Mouse (Mus musculus): ENCODE results near the gene Ctsf. TPM values are rescaled to one million over a fixed set of nuclear protein-coding genes. Genes with fewer than 3 reads are reported as not detected.

Ctsf gene
- total RNA-seq (2023), result 10 to 100 TPM; 15.4 to 24.4 TPM

DNA sequence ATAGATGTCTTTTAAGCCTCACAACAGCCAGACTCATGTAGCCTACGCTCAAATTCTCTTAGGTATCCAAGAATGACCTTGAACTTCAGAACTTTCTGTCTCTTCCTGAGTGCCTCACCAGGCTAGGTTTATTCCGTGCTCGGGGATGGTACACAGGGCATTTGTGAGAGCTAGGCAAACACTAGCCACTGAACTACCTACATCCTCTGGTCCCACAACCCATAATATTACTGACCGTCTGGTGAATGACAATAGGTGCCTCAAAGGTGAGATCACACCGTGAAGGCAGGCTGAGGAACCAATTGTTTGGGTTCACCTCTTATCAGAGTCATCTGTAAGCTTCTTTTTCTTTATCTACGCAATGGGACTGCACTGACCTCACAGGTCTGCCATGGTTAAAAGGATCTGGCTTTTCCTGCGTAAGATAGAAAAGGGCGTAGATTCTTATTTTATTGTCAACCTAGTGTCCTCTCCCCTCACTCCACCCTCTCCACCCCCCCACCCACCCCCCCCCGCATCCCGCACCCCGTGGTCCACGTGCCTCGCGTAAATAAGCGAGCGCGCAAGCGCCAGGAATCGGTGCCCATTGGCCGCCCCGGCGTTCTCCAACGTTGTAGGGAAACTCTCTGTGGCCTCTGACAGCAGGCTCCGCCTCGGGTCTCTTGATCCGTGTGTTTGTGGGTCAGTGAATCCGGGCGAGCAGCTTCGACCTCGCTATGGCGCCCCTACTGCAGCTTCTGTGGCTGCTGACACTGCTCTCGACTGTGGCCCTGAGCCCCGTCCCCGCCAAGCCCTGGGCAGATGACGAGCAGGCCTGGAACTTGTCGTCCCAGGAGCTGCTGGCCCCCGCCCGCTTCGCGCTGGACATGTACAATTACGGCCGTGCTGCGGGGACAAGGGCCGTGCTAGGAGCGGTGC, at the start of gene Ctsf:
Ctsf (plus strand) TSS at position 579 of the 918 bp plus-strand sequence.

DNA sequence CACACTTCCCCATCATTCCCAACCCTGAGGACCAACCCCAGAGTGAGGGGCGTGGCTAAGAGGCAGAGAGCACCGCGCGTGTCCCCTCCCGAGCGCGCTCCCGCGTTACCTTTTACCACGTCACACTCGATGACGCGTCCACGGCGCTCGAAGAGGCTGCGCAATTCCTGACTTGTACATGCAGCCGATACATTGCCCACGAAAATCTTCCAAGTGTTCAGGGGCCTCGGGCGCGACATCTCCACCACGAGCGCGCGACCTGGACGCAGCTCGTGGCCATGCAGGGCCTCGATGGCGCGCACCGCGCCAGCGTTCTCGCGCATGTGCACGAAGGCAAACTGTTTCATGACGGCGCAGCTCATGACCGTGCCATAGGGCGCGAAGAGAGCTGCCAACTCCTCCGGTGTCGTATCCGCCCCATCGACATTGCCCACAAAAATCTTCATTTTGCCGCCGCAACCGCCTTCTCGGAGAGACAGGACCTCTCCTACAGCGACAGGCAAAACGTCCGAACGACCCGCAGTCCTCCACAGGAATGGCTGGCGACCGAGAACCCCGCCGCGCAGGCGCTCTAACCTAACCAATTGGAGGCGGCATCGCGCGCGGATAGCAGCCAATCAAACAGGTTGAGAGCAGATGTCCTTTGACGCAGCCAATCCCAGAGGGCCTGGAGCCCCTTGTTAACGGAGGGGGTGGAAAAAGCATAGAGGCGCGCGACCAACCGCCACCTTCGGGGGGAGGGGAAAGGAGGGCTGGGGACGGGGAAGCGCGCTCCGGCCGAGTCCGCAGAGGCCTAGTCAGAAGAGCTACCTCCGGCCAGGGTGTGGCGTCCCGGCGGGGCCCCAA, 43.6 kb upstream of the Ctsf start, which contains the start of the genes Gm21992 and Rbm14:
Gm21992 (minus strand) TSS at position 550 of the 846 bp plus-strand sequence.
Rbm14 (minus strand) TSS at position 572 of the 846 bp plus-strand sequence.

DNA sequence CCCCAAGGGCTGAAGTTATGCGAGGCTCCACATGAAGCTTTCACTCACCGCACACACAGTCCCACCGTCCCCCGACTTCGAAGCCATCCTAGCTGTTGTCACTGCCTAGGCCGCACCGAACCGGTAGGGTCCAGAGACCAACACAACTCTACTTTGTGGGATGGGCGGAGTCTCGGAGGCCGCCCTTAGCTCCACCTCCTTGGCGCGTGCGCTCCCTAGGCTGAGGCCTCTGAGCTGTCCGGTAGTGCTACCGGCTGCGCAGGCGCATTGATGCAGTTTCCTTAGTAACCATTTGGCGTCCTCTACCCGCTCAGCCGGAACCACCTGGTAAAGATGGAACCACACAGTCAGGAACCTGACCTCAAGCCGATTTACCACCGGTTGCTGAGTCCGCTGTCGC, 15.8 kb upstream of the Ctsf start, which contains the start of the genes Ccs and Ccdc87:
Ccs (minus strand) TSS at position 184 of the 400 bp plus-strand sequence.
Ccdc87 (plus strand) TSS at position 218 of the 400 bp plus-strand sequence.

DNA sequence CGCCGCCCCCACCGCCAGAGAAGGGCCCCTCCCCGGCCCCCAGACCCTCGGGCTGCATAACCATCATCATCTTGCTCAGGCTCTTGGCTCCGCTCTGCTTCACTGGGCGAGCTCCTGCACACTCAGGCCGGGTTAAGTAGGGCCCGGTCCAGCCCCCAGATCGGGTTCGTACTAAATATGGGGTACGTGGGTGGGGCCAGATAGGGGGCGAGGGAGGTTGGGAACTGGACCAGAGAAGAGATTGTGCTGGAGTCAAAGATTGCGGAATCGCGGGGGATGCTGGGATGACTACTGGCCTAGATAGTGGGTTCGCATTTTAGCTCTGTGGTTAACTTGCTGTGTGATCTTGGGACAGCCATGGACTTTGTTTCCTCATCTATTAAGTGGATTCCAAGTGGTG, 22.9 kb downstream of the Ctsf start, which contains the start of gene Actn3:
Actn3 (minus strand) TSS at position 125 of the 400 bp plus-strand sequence.

DNA sequence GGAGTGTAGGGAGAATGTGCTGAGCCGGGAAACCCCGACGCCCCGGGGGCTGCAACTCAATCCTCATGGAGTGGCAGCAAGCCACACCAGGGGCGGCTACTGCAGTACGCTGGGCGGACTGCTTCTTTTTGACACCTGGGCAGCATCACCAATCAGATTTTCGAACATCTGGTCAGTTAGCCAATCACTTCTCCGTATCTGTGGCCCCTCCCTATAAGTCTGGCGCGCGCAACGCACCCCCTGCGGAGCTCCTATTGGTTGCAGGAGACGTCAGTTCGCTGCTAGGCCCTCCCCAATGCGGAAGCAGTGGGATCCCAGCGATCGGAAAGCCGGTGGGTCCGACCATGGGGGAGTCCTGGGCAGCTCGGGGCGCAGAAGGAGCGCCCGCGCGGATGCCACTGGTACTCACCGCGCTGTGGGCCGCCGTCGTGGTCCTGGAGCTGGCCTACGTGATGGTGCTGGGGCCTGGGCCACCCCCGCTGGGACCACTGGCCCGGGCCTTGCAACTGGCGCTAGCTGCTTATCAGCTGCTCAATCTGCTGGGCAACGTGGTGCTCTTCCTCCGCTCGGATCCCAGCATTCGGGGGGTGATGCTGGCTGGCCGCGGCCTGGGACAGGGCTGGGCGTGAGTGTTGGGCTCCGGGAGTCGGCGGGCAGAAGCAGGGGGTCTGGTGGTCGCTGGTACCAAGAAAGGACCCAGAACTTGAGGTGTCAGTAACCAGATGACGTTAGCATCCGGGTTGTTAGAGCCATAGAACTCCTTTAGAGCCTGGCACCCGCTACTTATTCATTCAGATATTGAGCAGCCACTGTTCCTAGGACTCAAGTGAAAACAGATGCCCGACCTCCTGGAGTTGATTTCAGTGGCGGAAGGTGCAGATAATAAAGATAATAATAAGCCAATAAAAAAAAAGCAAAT, 23.7 kb downstream of the Ctsf start, which contains the start of gene Zdhhc24:
Zdhhc24 (plus strand) TSS at position 264 of the 919 bp plus-strand sequence.

DNA sequence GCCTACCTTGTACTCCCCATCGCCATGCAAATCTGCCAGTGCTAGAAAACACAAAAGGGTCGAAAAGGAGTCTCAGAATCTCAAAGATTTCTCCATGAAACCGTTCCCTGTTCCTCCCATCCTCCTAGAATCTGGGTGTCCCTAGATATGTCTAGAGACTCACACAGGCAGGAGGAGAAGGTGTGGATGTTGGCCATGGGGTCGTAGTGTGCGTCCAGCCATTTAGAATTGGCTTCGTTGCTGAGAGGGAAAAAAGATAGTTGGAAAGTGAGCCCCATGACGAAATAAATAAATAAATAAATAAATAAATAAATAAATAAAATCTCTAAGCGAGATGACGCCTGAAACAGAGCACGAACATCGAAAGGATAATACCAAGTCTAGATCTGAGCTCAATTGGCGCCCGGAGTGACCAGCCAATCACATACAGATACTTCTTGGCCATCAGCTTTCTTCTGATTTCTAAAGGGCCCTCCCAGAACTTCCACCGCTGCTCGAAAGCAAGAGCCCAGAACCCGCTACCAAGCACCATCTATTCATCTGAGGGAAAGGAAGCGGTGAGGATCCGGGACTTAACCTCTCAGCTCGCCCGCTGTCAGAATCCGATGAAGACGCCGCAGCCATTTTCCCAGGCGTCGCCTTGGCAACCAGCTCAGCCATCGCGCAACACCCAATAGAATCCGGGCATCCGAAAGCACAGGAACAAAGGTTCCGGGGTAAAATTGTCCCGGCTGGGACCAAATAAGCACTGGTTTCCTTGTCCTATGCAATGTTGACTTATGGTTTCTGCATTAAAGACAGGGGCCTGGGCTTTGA, 51.3 kb downstream of the Ctsf start, which contains the start of gene Bbs1:
Bbs1 (minus strand) TSS at position 650 of the 816 bp plus-strand sequence.

Other genes with a start within 250 kb of the Ctsf start
- gene Lrfn4, start 239.5 kb upstream of the Ctsf start, total RNA-seq (2023), result under 1 TPM in 1 of 2 experiments, not detected in 1; 0.36 TPM
- 10 to 100 TPM; 24.0 to 28.5 TPM for gene Rce1, start 229.5 kb upstream of the Ctsf start, total RNA-seq (2023)
- not detected for gene Gm960, start 156.5 kb upstream of the Ctsf start, total RNA-seq (2023)
- under 1 TPM; 0.05 to 0.55 TPM for gene Sptbn2, start 144.0 kb upstream of the Ctsf start, total RNA-seq (2023)
- gene Rbm4b, start 98.6 kb upstream of the Ctsf start, total RNA-seq (2023), result 10 to 100 TPM in 1 of 2 experiments, 1 to 10 TPM in 1; 9.8 to 10.5 TPM
- gene Rbm4, start 61.2 kb upstream of the Ctsf start, total RNA-seq (2023), result 10 to 100 TPM; 53.6 to 54.3 TPM
- 10 to 100 TPM; 18.5 to 37.7 TPM for gene Gm21992, start 43.5 kb upstream of the Ctsf start, total RNA-seq (2023)
- gene Rbm14, start 43.5 kb upstream of the Ctsf start, total RNA-seq (2023), result 10 to 100 TPM; 43.4 to 61.4 TPM
- 10 to 100 TPM; 30.3 to 37.9 TPM for gene Ccs, start 15.8 kb upstream of the Ctsf start, total RNA-seq (2023)
- not detected for gene Ccdc87, start 15.8 kb upstream of the Ctsf start, total RNA-seq (2023)
- not detected for gene Actn3, start 22.8 kb downstream of the Ctsf start, total RNA-seq (2023)
- gene Zdhhc24, start 23.5 kb downstream of the Ctsf start, total RNA-seq (2023), result 1 to 10 TPM; 6.1 to 6.4 TPM
- gene Bbs1, start 51.5 kb downstream of the Ctsf start, total RNA-seq (2023), result 1 to 10 TPM in 1 of 2 experiments, under 1 TPM in 1; 0.52 to 1.1 TPM
- gene Dpp3, start 73.2 kb downstream of the Ctsf start, total RNA-seq (2023), result 10 to 100 TPM; 65.0 to 67.8 TPM
- gene Peli3, start 88.0 kb downstream of the Ctsf start, total RNA-seq (2023), result 1 to 10 TPM; 1.3 to 1.9 TPM
- 10 to 100 TPM; 17.5 to 20.4 TPM for gene Mrpl11, start 107.0 kb downstream of the Ctsf start, total RNA-seq (2023)
- gene Npas4, start 135.2 kb downstream of the Ctsf start, total RNA-seq (2023), result not detected
- gene Slc29a2, start 168.7 kb downstream of the Ctsf start, total RNA-seq (2023), result 1 to 10 TPM; 3.9 to 6.4 TPM
- gene B4gat1, start 183.7 kb downstream of the Ctsf start, total RNA-seq (2023), result 10 to 100 TPM in 1 of 2 experiments, 1 to 10 TPM in 1; 9.0 to 12.8 TPM
- gene AC124502.3, start 183.8 kb downstream of the Ctsf start, total RNA-seq (2023), result 1 to 10 TPM in 1 of 2 experiments, under 1 TPM in 1; 0.46 to 2.7 TPM
- 10 to 100 TPM; 55.4 to 63.3 TPM for gene Brms1, start 186.2 kb downstream of the Ctsf start, total RNA-seq (2023)
- gene Rin1, start 195.4 kb downstream of the Ctsf start, total RNA-seq (2023), result 1 to 10 TPM; 2.5 to 2.6 TPM
- under 1 TPM in 1 of 2 experiments, not detected in 1; 0.46 TPM for gene Cd248, start 212.9 kb downstream of the Ctsf start, total RNA-seq (2023)
- 1 to 10 TPM in 1 of 2 experiments, under 1 TPM in 1; 0.89 to 3.0 TPM for gene Tmem151a, start 230.4 kb downstream of the Ctsf start, total RNA-seq (2023)
- 10 to 100 TPM; 24.5 to 29.6 TPM for gene Yif1a, start 233.4 kb downstream of the Ctsf start, total RNA-seq (2023)
- under 1 TPM; 0.60 to 0.79 TPM for gene Cnih2, start 243.4 kb downstream of the Ctsf start, total RNA-seq (2023)